Mouse (Mus musculus): ENCODE results near the gene Myl10. TPM values are rescaled to one million over a fixed set of nuclear protein-coding genes. Genes with fewer than 3 reads are reported as not detected.

Myl10 gene
- polyA plus RNA-seq, 1 experiment from 2014 or later, result not detected

- Histone ChIP-seq H3K9me3 (no peaks in the 10 kb centered on the region), H3K27ac (no peak overlapping the region), H3K4me2 (no peak overlapping the region), H3K4me1 (no peaks in the 10 kb centered on the region), H3K36me3 (replicated peaks) (no peaks in the 10 kb centered on the region), H3K4me3 (no peak overlapping the region), H3K9ac (no peak overlapping the region), H3K27me3 (replicated peaks) (no peaks in the 10 kb centered on the region)
- no peak for ATAC-seq (replicated peaks)
- 74% methylated on average over 7 of the region's 7 CpGs for WGBS
Measured at GRCm38 (mm10) chr5:136687561-136687960, 5.4 kb upstream of the Myl10 start.

GRCm38 (mm10) chr5:136688841-136689240 is 4.1 kb upstream of the Myl10 start:
- Histone ChIP-seq H3K4me3 (no peak overlapping the region), H3K9me3 (no peaks in the 10 kb centered on the region), H3K4me1 (no peaks in the 10 kb centered on the region), H3K9ac (no peak overlapping the region), H3K27me3 (replicated peaks) (no peaks in the 10 kb centered on the region), H3K27ac (no peak overlapping the region), H3K36me3 (replicated peaks) (no peaks in the 10 kb centered on the region), H3K4me2 (no peak overlapping the region)
- ATAC-seq (replicated peaks), result no peak
- 77% methylated on average over 6 of the region's 6 CpGs for WGBS

GRCm38 (mm10) chr5:136691170-136691569 is 1.8 kb upstream of the Myl10 start:
- H3K4me3 ChIP-seq, result no peak overlapping the region
- no peaks in the 10 kb centered on the region for H3K36me3 ChIP-seq (replicated peaks)
- H3K27me3 ChIP-seq (replicated peaks), result no peaks in the 10 kb centered on the region
- H3K9ac ChIP-seq, result no peak overlapping the region
- no peak overlapping the region for H3K4me2 ChIP-seq
- no peaks in the 10 kb centered on the region for H3K4me1 ChIP-seq
- no peaks in the 10 kb centered on the region for H3K9me3 ChIP-seq
- 74% methylated on average over 3 of the region's 3 CpGs for WGBS
- ATAC-seq (replicated peaks), result no peak
- no peak overlapping the region for H3K27ac ChIP-seq

GRCm38 (mm10) chr5:136693418-136693817 is 472 bp downstream of the Myl10 start:
- no peaks in the 10 kb centered on the region for H3K27me3 ChIP-seq (replicated peaks)
- no peak for ATAC-seq (replicated peaks)
- no peak overlapping the region for H3K4me2 ChIP-seq
- H3K27ac ChIP-seq, result no peak overlapping the region
- no peak overlapping the region for H3K9ac ChIP-seq
- H3K4me1 ChIP-seq, result no peaks in the 10 kb centered on the region
- H3K36me3 ChIP-seq (replicated peaks), result no peaks in the 10 kb centered on the region
- 85% methylated on average over 7 of the region's 7 CpGs for WGBS
- H3K9me3 ChIP-seq, result no peaks in the 10 kb centered on the region
- no peak overlapping the region for H3K4me3 ChIP-seq

- Histone ChIP-seq H3K4me1 (no peaks in the 10 kb centered on the region), H3K27me3 (replicated peaks) (no peaks in the 10 kb centered on the region), H3K4me3 (no peak overlapping the region), H3K4me2 (no peak overlapping the region), H3K9me3 (no peaks in the 10 kb centered on the region), H3K36me3 (replicated peaks) (no peaks in the 10 kb centered on the region), H3K27ac (no peak overlapping the region), H3K9ac (no peak overlapping the region)
- no peak for ATAC-seq (replicated peaks)
- 70% methylated on average over 6 of the region's 6 CpGs for WGBS
Measured at GRCm38 (mm10) chr5:136694976-136695375, 2.0 kb downstream of the Myl10 start.

- Histone ChIP-seq H3K27me3 (replicated peaks) (no peaks in the 10 kb centered on the region), H3K9me3 (no peaks in the 10 kb centered on the region), H3K27ac (no peak overlapping the region), H3K36me3 (replicated peaks) (no peaks in the 10 kb centered on the region), H3K4me1 (no peaks in the 10 kb centered on the region), H3K9ac (no peak overlapping the region), H3K4me3 (no peak overlapping the region), H3K4me2 (no peak overlapping the region)
- no peak for ATAC-seq (replicated peaks)
- 80% methylated on average over 5 of the region's 5 CpGs for WGBS
Measured at GRCm38 (mm10) chr5:136696516-136696915, 3.6 kb downstream of the Myl10 start.

GRCm38 (mm10) chr5:136697618-136698017 is 4.7 kb downstream of the Myl10 start:
- Histone ChIP-seq H3K4me2 (no peak overlapping the region), H3K27me3 (replicated peaks) (no peaks in the 10 kb centered on the region), H3K4me1 (no peaks in the 10 kb centered on the region), H3K9ac (no peak overlapping the region), H3K27ac (no peak overlapping the region), H3K4me3 (no peak overlapping the region), H3K36me3 (replicated peaks) (no peaks in the 10 kb centered on the region), H3K9me3 (no peaks in the 10 kb centered on the region)
- ATAC-seq (replicated peaks), result no peak
- 83% methylated on average over 9 of the region's 9 CpGs for WGBS

GRCm38 (mm10) chr5:136702159-136702725 is 9.3 kb downstream of the Myl10 start:
- Histone ChIP-seq H3K4me2 (no peak overlapping the region), H3K4me1 (no peaks in the 10 kb centered on the region), H3K27ac (no peak overlapping the region), H3K36me3 (replicated peaks) (no peaks in the 10 kb centered on the region), H3K9me3 (no peaks in the 10 kb centered on the region), H3K9ac (no peak overlapping the region), H3K27me3 (replicated peaks) (no peaks in the 10 kb centered on the region), H3K4me3 (no peak overlapping the region)
- 88% methylated on average over 3 of the region's 3 CpGs for WGBS
- ATAC-seq (replicated peaks), result no peak

- Histone ChIP-seq H3K9me3 (no peaks in the 10 kb centered on the region), H3K4me1 (no peaks in the 10 kb centered on the region)
- ATAC-seq (replicated peaks), result no peak
Measured at GRCm38 (mm10) chr5:136703751-136704150, 10.8 kb downstream of the Myl10 start.

GRCm38 (mm10) chr5:136704151-136704550 is 11.2 kb downstream of the Myl10 start:
- Histone ChIP-seq H3K36me3 (replicated peaks) (no peaks in the 10 kb centered on the region), H3K9me3 (no peaks in the 10 kb centered on the region), H3K27ac (no peak overlapping the region), H3K4me1 (no peaks in the 10 kb centered on the region), H3K27me3 (replicated peaks) (no peaks in the 10 kb centered on the region), H3K9ac (no peak overlapping the region), H3K4me3 (no peak overlapping the region), H3K4me2 (no peak overlapping the region)
- no peak for ATAC-seq (replicated peaks)
- 80% methylated on average over 8 of the region's 8 CpGs for WGBS

More at GRCm38 (mm10) chr5:136703751-136704150, 10.8 kb downstream of the Myl10 start:
- H3K27me3 ChIP-seq (replicated peaks), result no peaks in the 10 kb centered on the region
- H3K36me3 ChIP-seq (replicated peaks), result no peaks in the 10 kb centered on the region
- WGBS, result 45% methylated on average over 3 of the region's 3 CpGs
- H3K9ac ChIP-seq, result no peak overlapping the region
- H3K27ac ChIP-seq, result no peak overlapping the region
- no peak overlapping the region for H3K4me3 ChIP-seq
- H3K4me2 ChIP-seq, result no peak overlapping the region

- H3K4me1 ChIP-seq, result no peaks in the 10 kb centered on the region
- H3K36me3 ChIP-seq (replicated peaks), result no peaks in the 10 kb centered on the region
- no peak overlapping the region for H3K27ac ChIP-seq
- H3K4me2 ChIP-seq, result no peak overlapping the region
- no peak overlapping the region for H3K9ac ChIP-seq
- no peaks in the 10 kb centered on the region for H3K27me3 ChIP-seq (replicated peaks)
- H3K9me3 ChIP-seq, result no peaks in the 10 kb centered on the region
- no peak overlapping the region for H3K4me3 ChIP-seq
- 95% methylated on average over 3 of the region's 3 CpGs for WGBS
- no peak for ATAC-seq (replicated peaks)
Measured at GRCm38 (mm10) chr5:136705532-136705931, 12.6 kb downstream of the Myl10 start.

- under 1% methylated on average over 9 of the region's 9 CpGs for WGBS
- Histone ChIP-seq H3K9me3 (no peaks in the 10 kb centered on the region), H3K4me2 (no peak overlapping the region), H3K27ac (no peak overlapping the region), H3K4me1 (no peaks in the 10 kb centered on the region), H3K36me3 (replicated peaks) (no peaks in the 10 kb centered on the region), H3K27me3 (replicated peaks) (no peaks in the 10 kb centered on the region), H3K9ac (no peak overlapping the region), H3K4me3 (no peak overlapping the region)
- no peak for ATAC-seq (replicated peaks)
Measured at GRCm38 (mm10) chr5:136706803-136707202, 13.9 kb downstream of the Myl10 start.

- Histone ChIP-seq H3K4me1 (no peaks in the 10 kb centered on the region), H3K9me3 (no peaks in the 10 kb centered on the region), H3K4me3 (no peak overlapping the region), H3K36me3 (replicated peaks) (no peaks in the 10 kb centered on the region), H3K27ac (no peak overlapping the region), H3K4me2 (no peak overlapping the region), H3K27me3 (replicated peaks) (no peaks in the 10 kb centered on the region), H3K9ac (no peak overlapping the region)
- ATAC-seq (replicated peaks), result no peak
- 80% methylated on average over 12 of the region's 12 CpGs for WGBS
Measured at GRCm38 (mm10) chr5:136708116-136708515, 15.2 kb downstream of the Myl10 start.

Measured in midbrain, embryonic 15.5 days (tissue).